Mouse (Mus musculus): ENCODE data around the gene Srpr. TPM values are rescaled to one million over a fixed set of nuclear protein-coding genes. Genes with fewer than 3 reads are reported as not detected.
A peak's percentile ranks its signal among the peaks of the same experiment; 100 is the strongest.

Gene Srpr
- polyA plus RNA-seq, 1 experiment from 2014 or later, result 97.4 TPM

GRCm38 (mm10) chr9:35264509-35264908 is 64.5 kb downstream of the Srpr start:
- ATAC-seq (ENCODE audit: insufficient number of reproducible peaks, low FRiP score), result no peak
- Histone ChIP-seq H3K4me2 (no peak overlapping the region), H3K4me1 (replicated peaks) (peaks cover 15% of the 10 kb centered on the region), H3K4me3 (no peak overlapping the region), H3K9me3 (replicated peaks) (no peaks in the 10 kb centered on the region), H3K27ac (ENCODE audit: poor library complexity, severe bottlenecking) (no peak overlapping the region), H3K9ac (no peak overlapping the region), H3K27me3 (replicated peaks) (no peaks in the 10 kb centered on the region), H3K36me3 (no peaks in the 10 kb centered on the region; the same call in 1 of the 2 replicates)
- WGBS, result 64% methylated on average over 3 of the region's 3 CpGs

- peak; percentile 95 for ATAC-seq (ENCODE audit: insufficient number of reproducible peaks, low FRiP score)
- no peaks in the 10 kb centered on the region for H3K27me3 ChIP-seq (replicated peaks)
- H3K36me3 ChIP-seq, result peaks cover 16% of the 10 kb centered on the region
- peak within 1 kb of the TSS; percentile 78 for H3K4me3 ChIP-seq
- peak within 1 kb of the TSS; percentile 67; the same call in 1 of the 2 replicates for H3K27ac ChIP-seq (ENCODE audit: poor library complexity, severe bottlenecking)
- H3K9me3 ChIP-seq (replicated peaks), result no peaks in the 10 kb centered on the region
- H3K4me2 ChIP-seq, result peak within 1 kb of the TSS; percentile 91
- peak within 1 kb of the TSS; percentile 84 for H3K9ac ChIP-seq
- H3K4me1 ChIP-seq (replicated peaks), result peaks cover 15% of the 10 kb centered on the region
- under 1% methylated on average over 57 of the region's 62 CpGs for WGBS
Observed at GRCm38 (mm10) chr9:35267146-35267975, 67.4 kb downstream of the Srpr start, which contains the start of the genes Fam118b and Rpusd4. Fam118b (minus strand) TSS chr9:35267805. Rpusd4 (plus strand) TSS chr9:35267865.

GRCm38 (mm10) chr9:35267976-35268715 is 68.2 kb downstream of the Srpr start:
- 3% methylated on average over 21 of the region's 21 CpGs for WGBS
- Histone ChIP-seq H3K4me3 (peak overlapping the region; percentile 78), H3K27me3 (replicated peaks) (no peaks in the 10 kb centered on the region), H3K9me3 (replicated peaks) (no peaks in the 10 kb centered on the region), H3K9ac (peak overlapping the region; percentile 75), H3K27ac (ENCODE audit: poor library complexity, severe bottlenecking) (no peak overlapping the region), H3K4me2 (peak overlapping the region; percentile 91), H3K36me3 (peaks cover 22% of the 10 kb centered on the region), H3K4me1 (replicated peaks) (peaks cover 15% of the 10 kb centered on the region)
- peak; percentile 40; the same call in 1 of the 2 replicates for ATAC-seq (ENCODE audit: insufficient number of reproducible peaks, low FRiP score)

GRCm38 (mm10) chr9:35277855-35278365 is 77.9 kb downstream of the Srpr start:
- Histone ChIP-seq H3K27ac (ENCODE audit: poor library complexity, severe bottlenecking) (no peak overlapping the region), H3K27me3 (replicated peaks) (no peaks in the 10 kb centered on the region), H3K9me3 (replicated peaks) (no peaks in the 10 kb centered on the region), H3K9ac (no peak overlapping the region), H3K4me2 (no peak overlapping the region), H3K36me3 (peaks cover 49% of the 10 kb centered on the region), H3K4me1 (replicated peaks) (no peaks in the 10 kb centered on the region), H3K4me3 (no peak overlapping the region)
- 83% methylated on average over 3 of the region's 3 CpGs for WGBS
- no peak for ATAC-seq (ENCODE audit: insufficient number of reproducible peaks, low FRiP score)

- no peak for ATAC-seq (ENCODE audit: insufficient number of reproducible peaks, low FRiP score)
- 78% methylated on average over 4 of the region's 4 CpGs for WGBS
- peaks cover 3% of the 10 kb centered on the region for H3K4me1 ChIP-seq (replicated peaks)
- no peak overlapping the region for H3K4me3 ChIP-seq
- no peak overlapping the region for H3K9ac ChIP-seq
- no peaks in the 10 kb centered on the region for H3K9me3 ChIP-seq (replicated peaks)
- no peaks in the 10 kb centered on the region for H3K27me3 ChIP-seq (replicated peaks)
- H3K36me3 ChIP-seq, result peaks cover 45% of the 10 kb centered on the region
- H3K27ac ChIP-seq (ENCODE audit: poor library complexity, severe bottlenecking), result no peak overlapping the region
- no peak overlapping the region for H3K4me2 ChIP-seq
Observed at GRCm38 (mm10) chr9:35278451-35278850, 78.5 kb downstream of the Srpr start.

GRCm38 (mm10) chr9:35282006-35282850 is 82.3 kb downstream of the Srpr start:
- H3K27me3 ChIP-seq (replicated peaks), result no peaks in the 10 kb centered on the region
- H3K4me2 ChIP-seq, result no peak overlapping the region
- H3K4me3 ChIP-seq, result no peak overlapping the region
- H3K9me3 ChIP-seq (replicated peaks), result no peaks in the 10 kb centered on the region
- WGBS, result 25% methylated on average over 5 of the region's 5 CpGs
- peaks cover 13% of the 10 kb centered on the region for H3K36me3 ChIP-seq
- no peak overlapping the region for H3K9ac ChIP-seq
- H3K4me1 ChIP-seq (replicated peaks), result peaks cover 7% of the 10 kb centered on the region
- no peak overlapping the region for H3K27ac ChIP-seq (ENCODE audit: poor library complexity, severe bottlenecking)
- ATAC-seq (ENCODE audit: insufficient number of reproducible peaks, low FRiP score), result no peak; the same call in 1 of the 2 replicates

- peaks cover 7% of the 10 kb centered on the region for H3K36me3 ChIP-seq
- no peak overlapping the region for H3K9ac ChIP-seq
- 0 out of 2 replicates have a peak, but pooled peaks cover 2% of the 10 kb centered on the region for H3K27me3 ChIP-seq (replicated peaks)
- no peak for ATAC-seq (ENCODE audit: insufficient number of reproducible peaks, low FRiP score)
- no peak overlapping the region for H3K4me2 ChIP-seq
- H3K9me3 ChIP-seq (replicated peaks), result no peaks in the 10 kb centered on the region
- no peak overlapping the region for H3K27ac ChIP-seq (ENCODE audit: poor library complexity, severe bottlenecking)
- H3K4me1 ChIP-seq (replicated peaks), result peaks cover 11% of the 10 kb centered on the region
- no peak overlapping the region for H3K4me3 ChIP-seq
- 56% methylated on average over 5 of the region's 5 CpGs for WGBS
Observed at GRCm38 (mm10) chr9:35282851-35283200, 82.9 kb downstream of the Srpr start.

- Histone ChIP-seq H3K4me3 (no peak overlapping the region), H3K4me1 (replicated peaks) (peaks cover 13% of the 10 kb centered on the region), H3K27ac (ENCODE audit: poor library complexity, severe bottlenecking) (no peak overlapping the region), H3K4me2 (no peak overlapping the region), H3K9me3 (replicated peaks) (no peaks in the 10 kb centered on the region), H3K9ac (no peak overlapping the region), H3K27me3 (replicated peaks) (0 out of 2 replicates have a peak, but pooled peaks cover 5% of the 10 kb centered on the region), H3K36me3 (peaks cover 2% of the 10 kb centered on the region; the same call in 1 of the 2 replicates)
- WGBS, result 68% methylated on average over 13 of the region's 13 CpGs
- peak; percentile 22; the same call in 1 of the 2 replicates for ATAC-seq (ENCODE audit: insufficient number of reproducible peaks, low FRiP score)
Observed at GRCm38 (mm10) chr9:35283415-35284069, 83.6 kb downstream of the Srpr start.

- Histone ChIP-seq H3K4me3 (no peak overlapping the region), H3K27me3 (replicated peaks) (0 out of 2 replicates have a peak, but pooled peaks cover 5% of the 10 kb centered on the region), H3K9me3 (replicated peaks) (no peaks in the 10 kb centered on the region), H3K9ac (no peak overlapping the region), H3K27ac (ENCODE audit: poor library complexity, severe bottlenecking) (no peak overlapping the region), H3K4me1 (replicated peaks) (peaks cover 13% of the 10 kb centered on the region), H3K4me2 (no peak overlapping the region), H3K36me3 (no peaks in the 10 kb centered on the region; the same call in 1 of the 2 replicates)
- ATAC-seq (ENCODE audit: insufficient number of reproducible peaks, low FRiP score), result no peak
- 68% methylated on average over 4 of the region's 4 CpGs for WGBS
Observed at GRCm38 (mm10) chr9:35284351-35284750, 84.4 kb downstream of the Srpr start.

GRCm38 (mm10) chr9:35286351-35286750 is 86.4 kb downstream of the Srpr start:
- H3K4me2 ChIP-seq, result no peak overlapping the region
- H3K4me1 ChIP-seq (replicated peaks), result peaks cover 18% of the 10 kb centered on the region
- no peak overlapping the region for H3K27ac ChIP-seq (ENCODE audit: poor library complexity, severe bottlenecking)
- ATAC-seq (ENCODE audit: insufficient number of reproducible peaks, low FRiP score), result no peak
- H3K9me3 ChIP-seq (replicated peaks), result no peaks in the 10 kb centered on the region
- H3K36me3 ChIP-seq, result no peaks in the 10 kb centered on the region
- 74% methylated on average over 3 of the region's 3 CpGs for WGBS
- H3K27me3 ChIP-seq (replicated peaks), result 0 out of 2 replicates have a peak, but pooled peaks cover 5% of the 10 kb centered on the region
- H3K9ac ChIP-seq, result no peak overlapping the region
- no peak overlapping the region for H3K4me3 ChIP-seq
